Mouse (Mus musculus): Measurements from ENCODE around the gene Thrap3. TPM values are rescaled to one million over a fixed set of nuclear protein-coding genes. Genes with fewer than 3 reads are reported as not detected.
"Not testable (repeated sequence)": the region's sequence is repeated elsewhere in the genome, so short reads cannot be mapped to it uniquely, and the experiment has no call there.

Gene Thrap3
- total RNA-seq, 2 experiments from 2014 or later, result 90.9 to 92.4 TPM

DNA sequence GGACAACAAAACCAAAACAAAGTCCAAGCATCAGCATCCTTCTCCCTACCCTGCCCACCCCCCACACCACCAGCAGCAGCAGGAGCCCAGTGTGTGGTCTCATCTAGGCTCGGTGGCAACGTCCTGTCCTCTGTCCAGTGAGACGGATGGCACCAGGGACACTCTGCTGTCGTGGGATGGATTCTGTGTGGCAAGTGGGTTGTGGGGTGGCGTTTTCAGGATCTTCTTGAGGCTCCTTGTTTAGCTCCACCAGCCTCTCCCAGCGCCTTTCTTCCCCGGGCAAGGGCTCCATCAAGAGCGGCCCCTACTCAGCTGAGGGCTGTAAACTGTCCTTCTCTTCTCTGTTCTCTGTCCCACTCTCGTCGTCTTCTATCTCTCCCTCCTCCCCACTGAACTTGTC, 37.5 kb downstream of the Thrap3 start:
- not testable (repeated sequence) for DNase-seq

DNA sequence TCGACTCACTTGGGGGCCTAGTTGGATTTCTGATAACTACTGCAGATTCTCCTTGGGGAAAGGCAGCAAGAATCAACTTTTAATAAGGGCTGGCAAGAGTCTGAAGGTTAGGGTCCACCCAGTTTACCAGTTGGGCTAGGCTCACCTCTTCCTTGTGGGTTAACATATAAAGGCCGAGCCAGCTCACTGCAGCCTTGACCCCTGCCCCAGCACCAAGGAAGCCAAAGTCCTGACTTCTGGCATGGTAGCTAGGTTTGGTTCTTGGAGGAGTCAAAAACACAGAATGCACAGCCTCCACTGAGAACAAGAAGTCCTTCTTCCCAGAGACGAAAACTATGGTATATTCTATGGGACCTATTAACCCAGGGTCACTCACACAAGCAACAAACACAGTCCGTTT, 38.9 kb downstream of the Thrap3 start:
- no peak for DNase-seq

DNA sequence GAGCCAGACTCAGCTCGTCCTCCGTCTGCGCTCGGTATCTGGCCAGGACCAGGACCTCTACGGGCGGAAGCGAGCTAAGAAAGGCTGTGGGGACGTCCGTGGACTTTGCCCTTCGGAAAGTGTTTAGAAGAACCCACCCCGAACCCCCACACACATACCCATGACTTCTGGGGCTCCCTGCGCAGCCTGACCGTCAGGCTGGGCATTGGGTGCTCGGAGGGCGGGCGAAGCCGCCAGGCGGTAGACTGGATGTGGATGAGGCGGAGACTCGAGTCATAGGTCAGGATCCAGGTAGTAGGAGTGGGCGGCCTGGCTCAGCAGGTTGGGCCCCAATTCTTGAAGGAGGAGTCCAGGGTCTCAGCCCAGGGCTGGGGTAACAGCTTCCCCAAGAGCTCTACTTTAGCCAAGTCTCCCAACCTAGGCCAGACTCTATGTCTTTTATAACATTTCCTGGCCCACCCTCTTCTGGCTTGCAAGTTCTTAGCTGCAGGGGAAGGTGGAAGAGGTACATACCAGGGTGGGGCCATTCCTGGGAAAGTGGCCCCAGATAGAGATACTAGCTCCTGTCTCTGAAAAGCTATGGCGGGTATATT, 39.4 kb downstream of the Thrap3 start, which contains the start of gene Sh3d21:
Gene Sh3d21 (minus strand): TSS at position 425 of the 593 bp plus-strand sequence.
- DNase-seq, result no peak

GRCm38 (mm10) chr4:126162544-126163066, 40.0 kb downstream of the Thrap3 start:
- DNase-seq, result peak; percentile 92

GRCm38 (mm10) chr4:126161986-126162385, 40.6 kb downstream of the Thrap3 start:
- DNase-seq, result no peak

GRCm38 (mm10) chr4:126161456-126161855, 41.1 kb downstream of the Thrap3 start:
- DNase-seq, result no peak

GRCm38 (mm10) chr4:126160981-126161380, 41.6 kb downstream of the Thrap3 start:
- DNase-seq, result no peak

DNA sequence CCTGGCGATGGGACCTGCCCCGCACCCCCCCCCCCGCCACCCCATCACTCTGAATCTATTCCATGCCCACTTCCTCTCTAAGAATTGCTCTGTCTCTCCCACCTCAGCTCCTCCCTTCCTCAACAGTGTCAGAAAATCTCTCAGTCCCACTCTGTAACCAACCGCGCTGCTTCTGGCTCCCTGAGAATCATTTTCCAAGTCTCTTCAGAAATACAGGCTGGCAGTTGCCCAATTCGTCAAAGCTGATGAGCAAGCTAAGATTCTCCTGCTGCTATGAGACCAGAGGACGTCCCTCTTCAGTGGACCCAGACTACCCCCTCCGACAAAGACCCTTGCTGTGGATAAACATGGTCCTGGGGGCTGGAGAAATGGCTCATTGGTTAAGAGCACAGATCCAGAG, 43.1 kb downstream of the Thrap3 start:
- no peak for DNase-seq

DNA sequence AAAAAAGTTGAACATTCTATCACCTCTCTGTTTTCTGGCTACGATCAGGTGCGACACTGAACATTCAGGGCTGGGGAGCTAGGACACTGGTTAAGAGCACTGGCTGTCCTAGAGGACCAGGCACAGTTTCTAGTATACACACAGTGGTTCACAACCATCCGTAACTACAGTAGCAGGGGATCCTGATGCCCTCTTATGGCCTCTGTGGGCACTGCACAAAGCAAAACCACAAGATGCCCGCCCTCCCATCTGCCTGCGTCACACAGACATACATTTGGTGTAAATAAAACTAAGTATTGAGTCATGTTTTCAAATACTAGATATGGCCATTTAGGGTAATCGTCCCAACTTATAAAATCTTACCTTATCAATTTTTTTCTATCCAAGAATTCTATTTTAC, 45.0 kb downstream of the Thrap3 start:
- no peak for DNase-seq

DNA sequence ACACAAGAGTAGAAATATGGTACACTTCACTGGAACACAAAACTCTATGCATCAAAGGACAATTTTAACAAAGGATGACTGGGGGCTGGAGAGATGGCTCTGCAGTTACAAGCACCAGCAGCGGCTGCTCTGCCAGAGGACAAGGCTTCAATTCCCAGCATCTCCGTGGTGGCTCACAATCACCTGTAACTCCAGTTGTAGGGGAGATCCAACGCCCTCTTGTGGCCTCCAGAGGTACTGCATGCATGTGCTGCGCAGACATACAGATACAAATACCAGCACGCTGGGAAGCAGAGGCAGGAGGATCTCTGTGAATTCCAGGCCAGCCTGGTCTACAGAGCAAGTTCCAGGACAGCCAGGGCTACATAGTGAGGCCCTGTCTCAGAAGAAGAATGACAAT, 45.9 kb downstream of the Thrap3 start:
- no peak for DNase-seq

DNA sequence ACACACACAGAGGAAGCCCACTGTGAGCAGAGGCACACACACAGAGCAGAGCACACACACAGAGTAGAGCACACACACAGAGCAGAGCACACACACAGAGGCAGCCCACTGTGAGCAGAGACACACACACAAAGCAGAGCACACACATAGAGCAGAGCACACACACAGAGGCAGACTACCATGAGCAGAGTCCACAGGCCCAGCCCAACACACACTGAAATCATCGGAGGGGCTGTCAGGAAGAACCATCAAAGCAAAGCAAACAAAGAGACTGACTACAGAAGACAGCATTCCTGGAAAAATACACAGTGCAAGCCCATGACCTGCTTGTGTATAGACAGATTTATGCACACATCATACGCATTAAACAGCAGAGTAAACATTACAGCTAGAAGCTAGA, 46.7 kb downstream of the Thrap3 start:
- no peak for DNase-seq

DNA sequence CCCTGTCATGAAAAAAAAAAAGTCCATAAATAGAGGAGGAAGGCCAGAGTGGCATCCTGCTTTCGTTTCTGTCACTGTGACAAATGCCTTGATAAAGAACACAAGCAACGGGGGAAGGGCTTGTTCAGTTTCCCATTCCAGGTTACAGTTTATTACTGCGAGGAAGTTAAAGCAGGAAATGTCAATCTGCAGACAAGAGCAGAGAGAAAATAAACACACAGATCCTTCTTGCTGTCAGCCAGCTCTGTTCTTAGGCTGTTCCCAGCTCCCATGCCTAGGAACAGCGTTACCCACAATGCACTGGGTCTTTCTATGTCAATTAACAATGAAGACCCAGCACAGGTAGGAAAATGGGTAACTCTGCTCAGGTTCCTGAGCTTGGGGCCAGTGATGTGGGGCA, 47.4 kb downstream of the Thrap3 start:
- no peak for DNase-seq

- DNase-seq, result no peak
Measured at GRCm38 (mm10) chr4:126152864-126153263, 49.7 kb downstream of the Thrap3 start.

- DNase-seq, result no peak
Measured at GRCm38 (mm10) chr4:126151701-126152440, 50.7 kb downstream of the Thrap3 start.

DNA sequence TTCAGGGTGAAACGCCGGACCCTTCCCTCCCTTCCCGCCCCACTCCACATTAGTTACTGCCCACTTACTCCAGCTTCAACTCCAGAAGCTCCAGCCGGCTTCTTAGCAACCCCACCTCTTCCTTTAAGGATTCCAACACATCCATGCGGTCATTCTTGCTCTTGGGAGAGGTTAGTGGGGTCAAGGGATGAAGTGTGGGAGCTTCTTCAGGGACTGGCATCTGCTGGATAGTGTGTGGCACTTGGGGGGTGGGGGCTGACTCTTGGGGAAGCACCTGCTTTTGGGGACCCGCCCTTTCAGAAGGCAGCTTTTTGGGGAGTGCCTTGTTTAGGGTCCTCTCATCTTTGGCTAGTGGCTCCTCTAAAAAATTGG, 51.6 kb downstream of the Thrap3 start:
- DNase-seq, result no peak

DNA sequence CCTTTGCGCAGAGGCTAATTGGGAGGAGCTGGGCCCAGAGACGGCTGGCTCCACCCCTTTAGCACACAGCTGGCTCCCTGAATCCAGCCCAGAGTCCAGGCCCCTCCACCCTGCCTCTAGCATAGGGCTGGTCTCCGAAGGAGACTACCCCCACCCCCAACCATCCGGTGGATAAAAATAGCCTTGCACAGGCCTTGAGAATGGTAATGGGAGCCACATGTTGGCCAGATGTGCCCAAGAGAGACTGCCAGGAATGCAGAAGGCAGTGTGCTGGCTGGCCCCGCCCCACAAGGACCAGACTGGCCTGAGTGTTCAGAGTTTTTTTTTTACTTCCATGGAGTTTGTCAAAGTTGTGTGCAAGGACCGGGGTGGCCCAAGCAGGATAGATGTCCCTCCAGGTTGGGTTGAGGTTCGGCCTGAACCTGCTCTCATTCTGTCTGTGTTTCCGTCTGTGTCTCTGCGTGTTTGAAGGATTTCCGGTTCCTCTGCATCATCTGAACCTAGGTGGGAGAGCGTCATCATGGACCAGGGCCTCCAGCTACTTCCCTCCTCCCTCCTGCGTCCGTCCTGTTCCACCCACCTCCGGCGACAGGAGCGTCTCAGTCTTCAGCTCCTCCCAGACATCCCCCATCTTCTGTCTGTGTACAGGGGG, 52.1 kb downstream of the Thrap3 start:
- DNase-seq, result peak; percentile 87

DNA sequence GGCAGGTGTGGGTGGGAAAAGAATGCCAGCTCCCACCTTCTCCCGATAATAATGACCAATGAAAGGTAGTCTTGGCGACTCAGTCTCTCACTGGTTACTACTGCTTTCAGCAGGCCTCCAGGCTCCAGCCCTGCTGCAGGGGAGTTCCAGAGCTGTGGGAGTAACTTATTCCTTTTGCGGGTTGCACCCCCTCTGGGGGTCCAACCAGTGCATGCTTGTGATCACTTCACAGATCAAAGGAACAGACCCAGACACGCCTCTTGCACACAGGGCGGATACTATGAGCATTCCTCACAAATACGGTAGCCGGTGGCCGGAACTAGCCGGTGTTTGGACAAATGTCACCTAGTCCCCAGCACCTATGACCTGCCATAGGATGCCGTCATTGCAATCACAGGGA, 52.8 kb downstream of the Thrap3 start:
- peak; percentile 16 for DNase-seq

GRCm38 (mm10) chr4:126149041-126149676, 53.4 kb downstream of the Thrap3 start:
- DNase-seq, result no peak

GRCm38 (mm10) chr4:126148161-126148961, 54.2 kb downstream of the Thrap3 start:
- DNase-seq, result peak; percentile 81

DNA sequence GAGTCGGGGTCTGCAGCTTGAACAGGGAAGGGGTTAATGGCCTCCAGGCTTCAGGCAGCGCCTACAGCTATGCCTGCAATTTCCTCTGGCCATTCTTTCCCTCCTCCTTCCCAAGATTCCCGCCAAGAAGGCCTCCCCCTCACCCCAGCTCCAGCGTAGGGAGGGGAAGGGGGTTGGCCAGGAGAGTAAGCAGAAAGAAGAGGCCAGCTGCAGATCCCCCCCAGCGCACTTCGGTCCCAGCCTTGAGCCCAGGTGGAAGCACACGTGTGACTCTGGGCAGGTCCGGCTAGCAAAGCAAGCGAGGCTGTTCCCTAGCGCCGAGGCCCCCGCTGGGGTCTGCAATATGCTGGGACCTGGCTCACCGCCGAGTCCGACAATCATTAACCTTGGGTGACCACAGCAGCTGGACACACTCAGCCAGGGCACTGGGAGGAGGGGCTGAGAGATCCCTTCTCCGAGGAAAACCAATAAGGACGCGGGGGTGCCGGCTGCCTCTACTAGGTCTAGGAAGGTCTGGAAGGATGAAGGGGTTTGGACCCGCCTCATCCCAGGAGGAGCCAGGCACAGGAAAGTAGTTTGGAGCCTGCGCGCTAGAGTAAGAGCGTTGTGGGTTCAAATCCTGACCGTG, 54.9 kb downstream of the Thrap3 start, which contains the start of gene Eva1b:
Gene Eva1b (plus strand): TSS at position 212 of the 628 bp plus-strand sequence.
- peak; percentile 64 for DNase-seq

GRCm38 (mm10) chr4:126146974-126147532, 55.5 kb downstream of the Thrap3 start:
- no peak for DNase-seq

All from gastrocnemius, postnatal 25 days (tissue).